Mouse (Mus musculus) limb, embryonic 15.5 days (tissue): ENCODE data around the gene Abcf2. TPM values are rescaled to one million over a fixed set of nuclear protein-coding genes. Genes with fewer than 3 reads are reported as not detected.
A peak's percentile ranks its signal among the peaks of the same experiment; 100 is the strongest.

Experiments used
- ATAC-seq: fragments of 200-750 bp; cut with Nextera tagmentation; 2 replicates; pipeline ENCODE4 v1.8.0; 2017; ENCODE audit warnings: low read depth, moderate TSS enrichment; ENCODE audit not compliant: insufficient number of reproducible peaks, low FRiP score, low TSS enrichment
- H3K27ac ChIP-seq: fragments of 300-500 bp; sonication (generic); 2 replicates; pipeline ENCODE4 v1.5.1; 2015; ENCODE audit warnings: moderate library complexity, mild to moderate bottlenecking, inconsistent platforms
- H3K27me3 ChIP-seq: fragments of 300-500 bp; sonication (generic); 2 replicates; pipeline ENCODE4 v1.6.1; 2015; ENCODE audit warnings: inconsistent platforms
- H3K36me3 ChIP-seq: fragments of 300-500 bp; sonication (generic); 2 replicates; pipeline ENCODE4 v1.6.1; 2015; ENCODE audit warnings: inconsistent platforms
- H3K4me1 ChIP-seq: fragments of 300-500 bp; sonication (generic); 2 replicates; pipeline ENCODE4 v1.6.1; 2015; ENCODE audit warnings: inconsistent platforms
- H3K4me2 ChIP-seq: fragments of 300-500 bp; sonication (generic); 2 replicates; pipeline ENCODE4 v1.6.1; 2015; ENCODE audit warnings: mild to moderate bottlenecking, inconsistent platforms
- H3K4me3 ChIP-seq: fragments of 300-500 bp; sonication (generic); 2 replicates; pipeline ENCODE4 v1.5.1; 2015; ENCODE audit warnings: mild to moderate bottlenecking, inconsistent platforms
- H3K9ac ChIP-seq: fragments of 300-500 bp; sonication (generic); 2 replicates; pipeline ENCODE4 v1.6.1; 2015; ENCODE audit warnings: inconsistent platforms
- H3K9me3 ChIP-seq: fragments of 300-500 bp; sonication (generic); 2 replicates; pipeline ENCODE4 v1.6.1; 2016; ENCODE audit warnings: inconsistent platforms
- WGBS: fragments of 180-500 bp; shearing (Covaris S2); methylation state at CpG from one replicate; pipeline ENCODE4 v1.1.7; 2015; 5-methylcytosine and 5-hydroxymethylcytosine counted together
- microRNA counts: library from miRNA; unstranded; fragments of <30 nt; microRNA quantifications from one replicate; lab custom pipeline; 2016
- microRNA-seq: library from miRNA; unstranded; fragments of <30 nt; microRNA quantifications from one replicate; pipeline ENCODE4, GENCODE M21; 2016
- polyA plus RNA-seq: library from polyadenylated mRNA; unstranded; fragments of >200 nt; fragmentation: Nextera tagmentation; extraction: Ambion mirVana; gene quantifications from 2 replicates; pipeline ENCODE4 v1.2.1, GENCODE M21; 2015

Gene Abcf2
- polyA plus RNA-seq, 1 experiment from 2014 or later = 97.2 TPM

DNA sequence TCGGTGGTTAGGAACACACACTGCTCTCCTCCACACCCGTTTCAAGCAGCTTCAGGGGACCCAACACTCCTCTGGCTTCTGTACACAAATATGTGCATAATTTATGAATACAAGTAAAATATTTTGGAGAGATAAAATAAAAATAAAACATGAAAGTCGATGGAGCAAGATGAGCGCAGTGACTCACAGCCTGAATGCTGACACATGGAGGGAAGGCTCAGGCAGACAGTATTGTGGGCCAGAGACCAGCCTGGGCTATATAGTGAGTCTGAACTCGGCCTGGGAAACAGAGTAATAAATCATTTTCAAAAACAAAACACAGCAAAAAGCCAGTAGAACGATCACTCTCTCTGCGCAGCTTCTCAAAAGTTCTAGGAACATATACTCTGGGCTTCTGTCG lies 55.9 kb downstream of the Abcf2 start:
- Histone ChIP-seq H3K27me3 (peaks cover 81% of the 10 kb centered on the region), H3K9me3 (no peaks in the 10 kb centered on the region), H3K9ac (no peak overlapping the region), H3K4me1 (peaks cover 8% of the 10 kb centered on the region), H3K36me3 (no peaks in the 10 kb centered on the region), H3K4me2 (no peak overlapping the region), H3K27ac (no peak overlapping the region), H3K4me3 (no peak overlapping the region)
- 55% methylated on average over 8 of the region's 8 CpGs for WGBS
- ATAC-seq = no peak

MicroRNAs encoded within 50 kb of the gene (microRNA counts, 519-probe panel; counts per million panel counts)
- 948 counts per million, percentile 3 among the panel's probes with 10 or more counts for microRNA mmu-miR-671-3p (lab: Ali Mortazavi, UCI)
- microRNA mmu-miR-671-5p (lab: Ali Mortazavi, UCI) = not detected

Small RNA genes lying within 50 kb of the gene (microRNA-seq; reads per million reads assigned to microRNA genes)
- gene Mir671 = 591 reads per million, percentile 69 among the genes with 10 or more reads in this experiment

Other genes starting within 250 kb of the Abcf2 start
- 3.5 and 4.9 TPM in 2 replicates for gene Kcnh2, start 225.9 kb downstream of the Abcf2 start, polyA plus RNA-seq
- gene Nos3, start 212.7 kb downstream of the Abcf2 start, polyA plus RNA-seq = 7.5 and 8.0 TPM in 2 replicates
- 2.0 and 2.8 TPM in 2 replicates for gene Atg9b, start 185.3 kb downstream of the Abcf2 start, polyA plus RNA-seq
- gene Abcb8, start 183.8 kb downstream of the Abcf2 start, polyA plus RNA-seq = 38.9 and 46.5 TPM in 2 replicates
- gene Asic3, start 164.1 kb downstream of the Abcf2 start, polyA plus RNA-seq = 0.24 and 0.73 TPM in 2 replicates
- 48.6 and 54.9 TPM in 2 replicates for gene Cdk5, start 153.9 kb downstream of the Abcf2 start, polyA plus RNA-seq
- 36.7 and 40.0 TPM in 2 replicates for gene Slc4a2, start 153.6 kb downstream of the Abcf2 start, polyA plus RNA-seq
- 108 and 130 TPM in 2 replicates for gene Fastk, start 132.2 kb downstream of the Abcf2 start, polyA plus RNA-seq
- 21.3 and 23.9 TPM in 2 replicates for gene Tmub1, start 129.6 kb downstream of the Abcf2 start, polyA plus RNA-seq
- 32.4 and 34.1 TPM in 2 replicates for gene Agap3, start 125.3 kb downstream of the Abcf2 start, polyA plus RNA-seq
- 0.06 and 0.10 TPM in 2 replicates for gene Gbx1, start 50.3 kb downstream of the Abcf2 start, polyA plus RNA-seq
- 0.99 and 1.8 TPM in 2 replicates for gene Asb10, start 36.5 kb downstream of the Abcf2 start, polyA plus RNA-seq
- 0.14 and 0.26 TPM in 2 replicates for gene 4931409K22Rik, start 20.7 kb downstream of the Abcf2 start, polyA plus RNA-seq
- gene Chpf2, start 9.3 kb upstream of the Abcf2 start, polyA plus RNA-seq = 37.7 and 39.5 TPM in 2 replicates
- gene Smarcd3, start 46.9 kb upstream of the Abcf2 start, polyA plus RNA-seq = 32.4 and 37.2 TPM in 2 replicates
- 31.3 and 32.9 TPM in 2 replicates for gene Nub1, start 108.1 kb upstream of the Abcf2 start, polyA plus RNA-seq
- 16.8 and 18.4 TPM in 2 replicates for gene Wdr86, start 153.3 kb upstream of the Abcf2 start, polyA plus RNA-seq
- 2.6 TPM in 1 of 2 replicates, not detected in the other for gene Crygn, start 180.5 kb upstream of the Abcf2 start, polyA plus RNA-seq